Mouse (Mus musculus): Measurements from ENCODE around the gene Iltifb.
A peak's percentile ranks its signal among the peaks of the same experiment; 100 is the strongest.
"Not testable (repeated sequence)": the region's sequence is repeated elsewhere in the genome, so short reads cannot be mapped to it uniquely, and the experiment has no call there.

Gene Iltifb

DNA sequence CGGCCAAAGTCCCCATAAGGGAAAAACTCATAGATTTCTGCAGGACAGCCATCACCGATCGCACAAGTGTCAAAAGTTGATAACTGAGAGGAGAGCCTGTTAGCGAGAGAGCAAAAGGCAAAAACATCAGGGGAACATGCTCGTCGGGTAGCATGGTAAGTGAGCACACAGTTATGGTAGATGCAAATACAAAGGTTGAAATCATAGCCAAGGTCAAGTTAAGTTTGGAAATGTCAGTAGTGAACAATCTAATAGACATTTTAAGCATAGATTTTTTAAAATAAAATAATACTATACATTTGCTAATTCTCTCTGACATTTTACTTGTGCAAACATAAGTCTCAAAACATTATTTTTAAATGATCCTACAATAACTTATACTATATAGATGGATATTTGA, at the start of gene Iltifb:
TSS of gene Iltifb (minus strand) at position 101 of the 400 bp plus-strand sequence.
- DNase-seq (ENCODE audit: low spot score): no peak

DNA sequence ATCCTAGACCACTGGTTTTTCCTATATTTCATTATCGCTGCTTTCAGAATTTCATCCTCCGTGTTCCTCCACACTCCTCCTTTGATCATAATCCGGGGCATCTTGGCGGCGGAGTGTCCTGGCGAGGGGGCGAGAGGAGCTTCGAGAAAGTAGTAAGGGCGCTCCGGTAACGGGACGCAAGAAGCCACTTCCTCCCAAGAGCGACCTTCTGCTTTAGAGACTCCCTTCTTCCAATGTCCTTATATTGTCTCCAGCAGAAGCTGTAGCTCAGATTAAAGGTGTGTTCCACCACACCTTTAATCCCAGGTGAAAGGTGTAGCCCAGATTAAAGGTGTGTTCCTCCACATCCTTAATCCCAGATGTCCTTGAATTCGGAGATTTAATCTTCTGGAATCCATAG, 48.3 kb upstream of the Iltifb start, which contains the start of gene Gm9046:
TSS of gene Gm9046 (minus strand) at position 101 of the 400 bp plus-strand sequence.
- not testable (repeated sequence) for DNase-seq (ENCODE audit: low spot score)

DNA sequence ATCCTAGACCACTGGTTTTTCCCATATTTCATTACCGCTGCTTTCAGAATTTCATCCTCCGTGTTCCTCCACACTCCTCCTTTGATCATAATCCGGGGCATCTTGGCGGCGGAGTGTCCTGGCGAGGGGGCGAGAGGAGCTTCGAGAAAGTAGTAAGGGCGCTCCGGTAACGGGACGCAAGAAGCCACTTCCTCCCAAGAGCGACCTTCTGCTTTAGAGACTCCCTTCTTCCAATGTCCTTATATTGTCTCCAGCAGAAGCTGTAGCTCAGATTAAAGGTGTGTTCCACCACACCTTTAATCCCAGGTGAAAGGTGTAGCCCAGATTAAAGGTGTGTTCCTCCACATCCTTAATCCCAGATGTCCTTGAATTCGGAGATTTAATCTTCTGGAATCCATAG, 42.9 kb upstream of the Iltifb start, which contains the start of gene Gm9045:
TSS of gene Gm9045 (minus strand) at position 101 of the 400 bp plus-strand sequence.
- DNase-seq (ENCODE audit: low spot score): not testable (repeated sequence)

DNA sequence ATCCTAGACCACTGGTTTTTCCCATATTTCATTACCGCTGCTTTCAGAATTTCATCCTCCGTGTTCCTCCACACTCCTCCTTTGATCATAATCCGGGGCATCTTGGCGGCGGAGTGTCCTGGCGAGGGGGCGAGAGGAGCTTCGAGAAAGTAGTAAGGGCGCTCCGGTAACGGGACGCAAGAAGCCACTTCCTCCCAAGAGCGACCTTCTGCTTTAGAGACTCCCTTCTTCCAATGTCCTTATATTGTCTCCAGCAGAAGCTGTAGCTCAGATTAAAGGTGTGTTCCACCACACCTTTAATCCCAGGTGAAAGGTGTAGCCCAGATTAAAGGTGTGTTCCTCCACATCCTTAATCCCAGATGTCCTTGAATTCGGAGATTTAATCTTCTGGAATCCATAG, 37.5 kb upstream of the Iltifb start, which contains the start of gene Gm9044:
TSS of gene Gm9044 (minus strand) at position 101 of the 400 bp plus-strand sequence.
- DNase-seq (ENCODE audit: low spot score): not testable (repeated sequence)

DNA sequence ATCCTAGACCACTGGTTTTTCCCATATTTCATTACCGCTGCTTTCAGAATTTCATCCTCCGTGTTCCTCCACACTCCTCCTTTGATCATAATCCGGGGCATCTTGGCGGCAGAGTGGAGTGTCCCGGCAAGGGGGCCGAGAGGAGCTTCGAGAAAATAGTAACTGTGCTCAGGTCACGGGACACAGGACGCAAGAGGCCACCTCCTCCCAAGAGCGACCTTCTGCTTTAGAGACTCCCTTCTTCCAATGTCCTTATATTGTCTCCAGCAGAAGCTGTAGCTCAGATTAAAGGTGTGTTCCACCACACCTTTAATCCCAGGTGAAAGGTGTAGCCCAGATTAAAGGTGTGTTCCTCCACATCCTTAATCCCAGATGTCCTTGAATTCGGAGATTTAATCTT, 32.0 kb upstream of the Iltifb start, which contains the start of gene Gm9040:
TSS of gene Gm9040 (minus strand) at position 101 of the 400 bp plus-strand sequence.
- not testable (repeated sequence) for DNase-seq (ENCODE audit: low spot score)

DNA sequence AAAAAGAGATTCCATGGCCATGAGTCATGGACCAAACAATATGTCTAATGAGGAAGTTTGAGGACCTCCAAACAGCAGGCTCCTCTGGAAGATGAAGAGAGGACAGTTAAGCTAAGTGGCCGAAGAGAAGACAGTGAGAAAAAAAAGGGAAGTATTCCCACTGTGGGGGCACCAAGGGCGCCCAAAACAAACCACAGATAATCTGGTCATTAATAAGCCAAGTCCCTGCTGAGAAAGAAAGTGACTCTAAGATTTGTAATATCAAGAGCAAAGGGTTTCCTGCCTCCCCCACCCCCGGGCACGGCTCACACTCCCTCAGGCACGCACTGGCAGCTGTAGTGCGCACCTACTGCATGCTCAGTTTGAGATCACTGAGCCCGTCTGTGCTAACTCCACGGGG, 24.2 kb upstream of the Iltifb start:
- no peak for DNase-seq (ENCODE audit: low spot score)

DNA sequence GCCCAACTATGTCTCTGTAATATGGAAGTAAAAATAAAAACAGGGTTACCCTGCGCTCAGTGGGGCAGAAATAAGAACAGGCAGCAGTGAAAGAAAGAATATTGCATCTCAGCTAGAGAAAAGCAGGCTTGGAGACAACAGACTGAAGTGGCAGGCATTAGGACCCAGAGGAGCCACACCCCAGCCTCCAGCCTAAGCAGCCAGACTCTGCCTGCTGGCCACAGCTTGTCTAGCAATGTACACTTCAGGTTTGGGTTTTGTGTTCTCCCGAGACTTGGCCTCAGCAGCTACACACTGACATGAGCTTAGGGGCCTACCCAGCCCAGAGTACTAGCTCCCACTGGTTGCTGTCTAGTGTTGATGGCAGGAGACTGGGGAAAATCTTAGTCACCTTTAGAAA, 7.3 kb upstream of the Iltifb start:
- not testable (repeated sequence) for DNase-seq (ENCODE audit: low spot score)

DNA sequence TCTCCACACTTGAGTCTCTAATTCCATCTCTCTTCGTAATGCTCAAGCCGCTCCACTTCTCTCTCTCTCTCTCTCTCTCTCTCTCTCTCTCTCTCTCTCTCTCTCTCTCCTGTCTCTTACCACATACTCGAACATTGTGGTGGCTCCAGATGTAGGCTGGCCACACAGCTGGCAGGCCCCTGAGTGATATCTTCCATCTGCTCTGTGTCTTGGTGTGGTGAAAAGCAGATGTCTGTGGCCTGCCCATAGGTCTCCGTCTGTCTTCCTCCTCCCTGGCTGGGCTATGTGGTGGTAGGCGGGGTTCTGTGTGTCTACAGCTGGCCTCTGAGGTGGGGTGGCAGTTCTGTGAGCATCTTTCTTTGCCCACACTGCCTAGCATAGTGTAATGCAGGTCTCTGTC, 11.8 kb downstream of the Iltifb start:
- DNase-seq (ENCODE audit: low spot score): not testable (repeated sequence)

DNA sequence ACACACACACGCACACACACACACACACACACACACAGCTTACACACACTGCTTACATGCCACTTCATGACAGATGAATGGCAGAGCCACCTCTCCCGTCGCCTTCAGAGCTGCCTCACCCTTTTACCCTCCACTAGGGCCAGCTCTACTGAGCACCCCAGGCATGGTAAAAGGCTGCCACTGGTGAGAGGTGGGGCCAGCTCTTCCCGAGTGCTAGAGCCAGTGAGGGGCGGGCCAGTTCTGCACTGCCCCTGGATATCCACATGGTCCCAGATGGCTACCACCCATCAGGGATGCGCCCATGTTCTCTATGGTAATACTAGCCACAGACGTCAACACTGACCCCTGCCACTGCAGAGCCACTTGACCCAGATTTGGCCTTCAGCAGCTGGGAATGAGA, 12.3 kb downstream of the Iltifb start:
- not testable (repeated sequence) for DNase-seq (ENCODE audit: low spot score)

DNA sequence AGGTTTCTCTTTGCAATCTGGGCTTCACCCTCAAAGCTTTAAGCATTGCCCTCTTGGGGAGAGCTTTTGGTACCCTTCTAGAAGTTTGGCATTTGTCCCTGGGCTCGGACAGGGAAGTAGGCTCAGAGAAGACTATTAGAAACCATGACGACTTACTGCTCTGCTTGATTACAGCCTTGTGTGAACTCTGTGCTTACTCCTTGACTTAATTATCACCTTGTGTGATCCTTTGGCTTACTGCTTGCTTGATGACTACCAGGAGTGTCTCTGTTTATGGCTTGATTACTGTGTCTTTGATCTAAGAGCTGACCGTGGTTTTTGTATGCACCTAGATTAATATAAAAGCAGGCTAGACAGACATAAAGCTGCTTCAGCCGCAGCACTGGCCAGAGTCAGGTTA, 16.8 kb downstream of the Iltifb start:
- DNase-seq (ENCODE audit: low spot score): not testable (repeated sequence)

DNA sequence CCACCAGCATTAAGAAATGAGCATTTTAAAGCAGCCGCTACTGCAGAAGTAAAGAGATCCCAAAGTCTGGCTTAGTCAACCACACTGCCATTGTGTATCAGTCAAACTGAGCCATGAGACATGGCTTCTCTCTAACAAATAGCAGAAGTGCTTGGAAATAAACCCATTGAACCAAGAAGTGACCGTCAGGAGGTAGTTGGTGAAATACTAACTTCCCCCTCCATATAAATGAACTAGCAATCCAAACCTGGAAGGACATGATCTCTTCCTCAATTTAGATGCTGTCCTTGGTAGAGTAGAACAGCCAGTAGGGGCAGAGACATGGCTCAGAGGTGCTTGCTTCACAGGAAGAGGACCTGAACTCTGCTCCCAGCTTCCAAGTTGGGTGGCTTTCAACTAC, 23.4 kb downstream of the Iltifb start:
- DNase-seq (ENCODE audit: low spot score): not testable (repeated sequence)

DNA sequence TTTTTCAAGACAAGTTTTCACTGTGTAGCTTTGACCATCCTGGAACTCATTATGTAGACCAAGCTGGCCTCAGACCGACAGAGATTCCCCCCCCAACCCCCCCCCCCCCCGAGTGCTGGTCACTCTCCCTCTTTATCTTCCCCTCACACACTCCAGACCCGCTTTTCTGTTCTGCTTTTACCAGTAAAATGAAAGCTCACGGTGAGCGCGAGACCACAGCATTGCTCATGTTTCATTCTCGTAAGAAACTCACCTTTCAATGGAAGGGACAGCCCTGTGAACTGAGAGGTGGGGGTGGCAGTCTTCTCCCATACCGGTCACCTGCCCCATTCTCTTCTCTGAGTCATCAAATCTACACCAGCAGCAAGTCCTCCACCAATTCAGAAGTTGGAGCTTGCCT, 26.0 kb downstream of the Iltifb start:
- not testable (repeated sequence) for DNase-seq (ENCODE audit: low spot score)

DNA sequence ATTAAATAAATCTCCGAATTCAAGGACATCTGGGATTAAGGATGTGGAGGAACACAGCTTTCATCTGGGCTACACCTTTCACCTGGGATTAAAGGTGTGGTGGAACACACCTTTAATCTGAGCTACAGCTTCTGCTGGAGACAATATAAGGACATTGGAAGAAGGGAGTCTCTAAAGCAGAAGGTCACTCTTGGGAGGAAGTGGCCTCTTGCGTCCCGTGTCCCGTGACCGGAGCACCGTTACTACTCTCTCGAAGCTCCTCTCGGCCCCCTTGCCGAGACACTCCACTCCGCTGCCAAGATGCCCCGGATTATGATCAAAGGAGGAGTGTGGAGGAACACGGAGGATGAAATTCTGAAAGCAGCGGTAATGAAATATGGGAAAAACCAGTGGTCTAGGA, 36.5 kb downstream of the Iltifb start, which contains the start of gene Gm32802:
TSS of gene Gm32802 (plus strand) at position 301 of the 400 bp plus-strand sequence.
- not testable (repeated sequence) for DNase-seq (ENCODE audit: low spot score)

DNA sequence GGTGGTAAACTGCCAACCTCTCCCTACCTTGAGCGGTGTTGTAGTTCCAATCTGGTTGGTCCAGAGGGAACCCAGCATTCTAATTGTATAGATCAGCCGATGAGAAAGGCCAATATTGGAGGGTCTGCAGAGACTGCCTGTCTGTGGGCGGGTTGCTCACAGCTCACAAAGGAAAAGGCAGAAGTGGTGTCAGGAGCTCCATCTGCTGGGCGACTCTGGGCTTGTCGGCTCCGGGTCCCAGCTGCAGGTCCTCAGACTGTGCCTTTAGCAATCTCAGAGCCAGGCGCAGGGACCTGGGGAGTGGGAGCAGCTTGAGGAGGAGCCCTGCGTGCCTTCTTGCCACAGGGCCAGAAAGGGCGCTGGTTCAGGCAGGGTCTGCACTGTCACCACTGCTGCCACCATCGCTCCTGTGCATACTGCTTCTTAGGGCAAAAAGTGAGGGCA, 44.0 kb downstream of the Iltifb start:
- peak; percentile 83 for DNase-seq (ENCODE audit: low spot score)

DNA sequence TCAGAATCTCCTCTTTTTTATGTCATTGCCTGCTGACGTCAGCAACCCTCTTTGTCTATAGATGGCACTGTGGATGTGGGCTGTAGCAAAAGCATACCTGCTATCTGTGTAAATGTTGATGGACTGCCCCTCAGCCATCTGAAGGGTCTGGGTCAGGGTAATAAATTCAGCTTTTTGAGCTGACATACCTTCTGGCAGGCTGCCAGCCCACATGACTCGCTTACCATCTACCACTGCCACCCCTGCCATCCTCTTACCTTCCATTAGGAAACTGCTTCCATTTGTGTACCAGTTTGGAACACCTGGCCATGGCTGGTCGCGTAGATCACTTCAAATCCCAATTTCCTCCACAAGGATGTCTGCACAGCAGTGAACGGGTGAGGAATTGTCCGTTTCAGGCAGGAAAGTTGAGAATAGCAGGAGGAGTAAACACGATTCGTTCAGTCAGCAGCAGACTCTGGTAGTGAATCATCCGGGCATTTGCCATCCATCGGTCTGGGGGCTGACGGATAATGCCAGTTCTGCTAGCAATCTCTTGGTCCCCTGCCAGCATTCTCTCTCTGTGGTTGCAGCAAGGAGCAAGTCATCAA, 45.7 kb downstream of the Iltifb start:
- not testable (repeated sequence) for DNase-seq (ENCODE audit: low spot score)

DNA sequence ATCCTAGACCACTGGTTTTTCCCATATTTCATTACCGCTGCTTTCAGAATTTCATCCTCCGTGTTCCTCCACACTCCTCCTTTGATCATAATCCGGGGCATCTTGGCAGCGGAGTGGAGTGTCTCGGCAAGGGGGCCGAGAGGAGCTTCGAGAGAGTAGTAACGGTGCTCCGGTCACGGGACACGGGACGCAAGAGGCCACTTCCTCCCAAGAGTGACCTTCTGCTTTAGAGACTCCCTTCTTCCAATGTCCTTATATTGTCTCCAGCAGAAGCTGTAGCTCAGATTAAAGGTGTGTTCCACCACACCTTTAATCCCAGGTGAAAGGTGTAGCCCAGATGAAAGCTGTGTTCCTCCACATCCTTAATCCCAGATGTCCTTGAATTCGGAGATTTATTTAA, 54.2 kb downstream of the Iltifb start, which contains the start of gene Gm32717:
TSS of gene Gm32717 (minus strand) at position 101 of the 400 bp plus-strand sequence.
- DNase-seq (ENCODE audit: low spot score): not testable (repeated sequence)

All from retina, embryonic 14.5 days (tissue).